Mouse (Mus musculus): ENCODE data around the gene Usp22.
"Not testable (repeated sequence)": the region's sequence is repeated elsewhere in the genome, so short reads cannot be mapped to it uniquely, and the experiment has no call there.

Usp22 gene

DNA sequence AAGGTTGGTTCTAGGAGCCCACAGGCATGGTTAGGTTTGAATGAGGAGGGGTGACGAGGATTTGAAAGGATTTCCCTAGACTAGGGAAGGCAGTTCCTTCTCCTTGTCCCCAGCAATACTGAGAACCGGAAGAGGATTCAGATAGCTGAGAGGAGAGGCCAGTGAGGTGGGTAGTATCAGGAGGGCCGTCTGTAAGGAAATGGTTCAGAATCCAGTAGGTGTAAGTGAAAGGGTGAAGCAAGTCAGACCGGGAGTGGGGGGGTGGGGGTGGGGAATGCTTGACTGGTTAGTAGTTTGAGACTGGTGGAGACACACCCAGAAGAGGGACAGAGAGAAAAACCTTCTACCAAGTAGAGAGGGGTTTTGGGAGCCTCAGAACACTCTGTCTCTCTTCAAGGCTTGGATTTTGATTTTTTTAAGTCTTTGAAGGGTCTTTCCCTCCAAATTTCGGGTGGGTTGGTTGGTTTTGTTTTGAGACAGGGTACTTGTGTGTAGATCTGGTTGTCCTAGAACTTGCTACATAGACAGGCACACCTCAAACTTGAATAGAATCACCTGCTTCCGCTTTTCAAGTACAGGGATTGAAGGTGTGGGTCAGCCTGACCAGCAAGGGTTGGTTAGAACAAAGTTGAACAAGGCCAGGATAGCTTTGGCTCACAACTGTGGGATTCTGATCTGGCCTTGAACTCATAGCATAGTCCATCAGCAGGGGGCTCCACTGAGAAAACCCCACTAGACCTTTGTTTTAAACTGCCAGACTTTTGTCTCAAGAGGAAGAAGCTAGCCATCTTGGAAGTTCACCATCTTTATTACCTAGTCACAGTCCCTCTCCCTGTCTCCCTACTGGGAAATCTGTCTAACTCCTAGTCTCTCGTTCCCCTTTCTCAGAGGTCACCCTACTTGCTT lies 31.0 kb downstream of the Usp22 start:
- DNase-seq (ENCODE audit: low spot score), result no peak

DNA sequence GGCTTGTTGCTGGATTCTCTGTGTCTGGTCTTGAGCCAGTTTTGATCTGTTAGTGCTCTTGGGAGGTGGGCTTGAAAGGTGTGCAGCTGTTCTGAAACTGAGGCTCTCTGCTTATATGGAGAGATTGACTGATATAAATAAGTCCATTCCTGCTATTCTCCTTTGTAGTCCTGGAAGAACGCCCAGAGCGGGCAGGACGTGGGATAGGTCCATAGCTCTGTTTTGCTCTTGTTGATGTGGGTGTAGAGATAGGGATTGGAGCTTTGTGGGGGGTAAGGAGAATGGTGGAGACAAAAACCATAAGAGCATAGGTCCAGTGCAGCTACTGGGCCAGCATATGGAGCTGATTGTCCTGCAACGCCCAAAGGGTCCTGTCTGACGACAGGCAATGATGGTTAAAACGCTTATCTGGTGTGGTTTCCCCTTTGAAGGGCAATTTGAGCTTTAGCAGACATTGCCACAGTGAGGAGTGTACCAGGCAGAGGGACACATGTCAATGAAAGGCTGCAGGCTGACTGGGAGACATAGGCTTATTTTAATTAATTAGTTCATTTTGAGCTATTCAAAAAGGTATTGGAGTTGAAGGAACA lies 31.8 kb downstream of the Usp22 start:
- DNase-seq (ENCODE audit: low spot score), result no peak

DNA sequence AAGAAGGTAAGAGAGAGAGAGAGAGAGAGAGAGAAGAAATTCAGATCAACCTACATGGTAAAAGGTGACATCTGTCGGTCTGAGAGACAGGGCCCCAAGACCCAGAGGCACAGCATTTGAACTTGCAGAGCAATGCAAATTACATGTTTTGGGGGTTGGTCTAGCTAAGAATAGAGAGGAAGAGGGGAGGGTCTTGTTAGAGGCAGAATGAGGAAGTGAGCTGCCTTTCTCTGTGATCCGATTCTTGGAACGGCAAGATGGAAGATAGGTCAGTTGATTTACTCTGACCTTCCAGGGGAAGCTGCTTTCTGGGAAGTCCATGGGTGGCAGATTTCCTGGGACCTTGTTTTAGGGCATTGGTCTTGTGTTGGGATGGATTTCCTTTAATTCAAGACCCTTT lies 32.6 kb downstream of the Usp22 start:
- no peak for DNase-seq (ENCODE audit: low spot score)

DNA sequence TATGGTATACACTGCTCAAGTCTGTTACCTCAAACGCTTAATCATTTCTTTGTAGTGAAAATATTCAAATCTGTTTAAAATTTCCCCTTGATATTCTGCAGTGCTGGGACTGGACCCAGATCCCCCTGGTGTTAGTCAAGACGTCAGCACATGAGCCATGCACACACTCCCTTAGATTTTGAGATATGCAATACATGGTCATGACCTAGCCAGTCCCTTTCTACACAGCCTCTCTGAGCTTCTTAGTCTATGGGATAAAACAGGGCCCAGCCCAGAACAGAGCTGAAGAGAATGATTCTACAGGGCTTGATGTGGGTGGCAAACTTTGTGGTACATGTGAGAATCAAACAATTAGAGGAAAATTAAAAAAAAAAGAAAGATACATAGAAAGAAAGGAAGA lies 33.2 kb downstream of the Usp22 start:
- no peak for DNase-seq (ENCODE audit: low spot score)

DNA sequence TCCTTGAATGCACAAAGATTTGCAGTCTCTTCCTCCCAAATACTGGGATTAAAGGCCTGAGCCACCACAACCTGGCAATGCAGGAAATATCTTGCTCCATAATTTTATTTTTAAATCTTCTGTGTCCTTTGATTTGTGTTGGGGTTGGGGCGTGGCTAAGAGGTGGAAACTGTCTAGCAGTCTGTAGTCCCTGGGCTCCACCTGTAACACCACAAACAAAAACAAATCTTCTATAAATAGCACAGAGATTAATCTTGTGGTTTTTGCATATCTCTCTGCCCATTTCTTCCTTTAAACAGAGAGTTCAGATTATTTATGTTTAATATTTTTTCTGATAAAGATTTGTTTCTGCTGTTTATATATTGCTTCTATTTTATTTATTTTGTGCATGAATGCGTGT lies 41.9 kb downstream of the Usp22 start:
- DNase-seq (ENCODE audit: low spot score), result no peak

DNA sequence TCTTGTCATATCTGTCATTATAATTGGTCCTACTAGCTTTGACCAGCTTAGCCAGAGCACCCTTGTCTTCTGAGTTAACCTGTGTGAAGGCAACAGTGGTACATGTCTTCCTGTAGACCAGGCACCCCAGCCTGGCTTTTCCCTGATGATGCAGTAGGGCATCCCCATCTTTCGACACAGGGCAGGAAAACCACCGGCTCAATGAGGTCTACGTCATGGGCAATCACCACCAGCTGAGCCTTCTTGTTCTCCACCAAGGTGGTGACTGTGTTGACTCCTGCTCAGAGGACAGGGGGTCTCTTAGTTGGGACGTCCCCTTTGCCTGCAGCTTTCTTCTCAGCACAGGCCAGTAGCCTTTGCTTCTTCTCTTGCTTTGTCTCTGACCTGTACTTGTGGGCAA lies 44.2 kb downstream of the Usp22 start:
- DNase-seq (ENCODE audit: low spot score), result not testable (repeated sequence)

DNA sequence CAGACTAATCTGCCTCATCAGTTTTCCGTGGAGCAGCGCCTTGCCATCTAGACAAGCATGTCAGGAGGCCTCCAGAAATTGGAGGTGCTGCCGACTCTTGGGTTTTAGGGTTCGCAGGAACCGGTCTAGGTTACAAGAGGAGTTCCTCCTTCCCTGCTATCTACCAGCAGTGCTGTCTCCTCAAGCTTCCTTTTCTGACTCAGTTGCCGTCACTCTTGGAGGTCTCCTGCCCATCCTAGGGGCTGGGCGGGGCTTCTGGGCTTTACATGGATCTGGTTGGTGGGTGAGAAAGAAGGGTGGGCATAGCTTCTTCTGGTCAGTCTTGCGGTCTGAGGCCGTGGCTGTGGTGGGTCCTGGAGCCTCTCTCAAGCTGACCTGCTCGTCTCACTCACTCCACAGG lies 45.5 kb downstream of the Usp22 start:
- DNase-seq (ENCODE audit: low spot score), result no peak

DNA sequence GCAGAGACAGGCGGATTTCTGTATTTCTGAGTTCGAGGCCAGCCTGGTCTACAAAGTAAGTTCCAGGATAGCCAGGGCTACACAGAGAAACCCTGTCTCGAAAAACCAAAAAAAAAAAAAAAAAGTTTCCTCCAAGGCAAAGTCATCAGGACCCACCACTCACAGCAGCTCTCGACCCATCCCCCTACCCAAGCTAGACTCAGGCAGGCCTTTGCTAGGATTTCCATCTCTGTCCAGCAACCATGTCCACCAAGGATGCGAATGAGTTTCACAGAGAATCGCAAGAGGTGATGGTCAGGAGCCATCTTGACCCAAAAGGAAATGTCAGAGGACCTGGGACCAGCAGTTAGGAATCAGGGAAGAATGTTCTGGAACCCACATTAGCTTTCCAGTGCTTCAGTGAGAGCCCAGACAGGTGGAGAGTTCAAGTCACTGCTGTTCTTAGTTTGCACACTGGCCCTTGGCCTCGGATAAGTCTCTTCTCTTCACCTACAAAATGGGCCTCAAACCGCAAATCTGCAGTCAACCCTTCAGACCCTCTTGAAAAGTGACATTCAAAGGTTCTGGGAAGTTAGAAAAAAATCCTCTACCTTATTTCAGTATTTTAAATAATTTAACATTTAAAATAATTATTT lies 47.3 kb downstream of the Usp22 start:
- DNase-seq (ENCODE audit: low spot score), result no peak

DNA sequence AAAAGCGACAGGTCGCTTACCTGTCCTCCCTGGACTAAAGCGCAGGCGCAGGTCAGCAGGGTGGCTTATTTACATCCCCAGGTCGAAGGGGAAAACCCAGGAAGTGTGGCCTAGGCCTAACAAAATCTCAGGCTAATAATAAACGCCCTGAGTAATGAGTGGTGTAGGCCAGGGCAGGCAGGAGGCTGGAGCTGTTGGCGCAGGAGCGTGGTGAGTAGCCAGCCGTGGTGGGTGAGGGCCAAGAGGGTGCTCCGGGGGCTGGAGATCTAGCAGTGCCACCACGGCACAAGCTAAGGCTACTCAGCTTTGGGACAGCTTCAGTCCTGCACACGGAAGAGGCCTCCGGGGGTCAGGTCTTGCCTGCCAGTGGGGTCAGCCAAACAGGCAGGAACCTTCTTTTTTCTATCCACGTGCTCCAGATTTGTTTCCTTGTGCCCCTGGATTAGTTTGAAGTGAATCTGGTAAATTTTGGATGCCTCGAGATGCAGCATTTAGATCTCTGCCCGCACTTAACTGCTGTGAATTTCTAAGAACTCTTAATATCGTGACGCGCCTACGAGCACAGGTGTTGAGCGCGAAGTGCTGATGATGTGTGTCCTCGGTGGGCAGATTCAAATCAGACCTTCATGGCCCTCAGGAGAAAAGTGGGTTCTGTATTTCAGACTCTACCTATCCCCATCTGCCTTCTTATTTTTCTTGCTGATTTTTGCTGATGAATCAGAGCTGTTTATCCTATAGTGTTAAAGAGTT lies 48.1 kb downstream of the Usp22 start, which contains the start of gene Tnfrsf13b:
Tnfrsf13b (plus strand) TSS at position 150 of the 750 bp plus-strand sequence.
- no peak for DNase-seq (ENCODE audit: low spot score)

DNA sequence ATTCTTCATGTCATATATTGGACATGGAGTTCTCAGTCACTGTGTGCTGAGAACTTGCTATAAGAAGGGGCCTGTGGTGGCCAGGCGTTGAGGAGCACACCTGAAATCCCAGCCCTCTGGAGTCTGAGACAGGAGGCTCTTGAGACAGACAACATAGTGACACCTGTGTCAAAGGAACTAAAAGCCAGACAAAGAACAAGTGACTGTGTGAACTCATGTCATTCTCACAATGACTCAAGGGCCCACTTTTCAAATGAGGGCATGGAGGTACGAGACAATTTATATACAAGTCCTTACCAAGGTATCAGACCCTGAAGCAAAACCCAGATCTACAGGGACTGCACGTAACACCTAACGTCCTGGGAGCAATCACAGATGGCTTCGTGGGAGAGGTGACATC lies 48.9 kb downstream of the Usp22 start:
- DNase-seq (ENCODE audit: low spot score), result no peak

DNA sequence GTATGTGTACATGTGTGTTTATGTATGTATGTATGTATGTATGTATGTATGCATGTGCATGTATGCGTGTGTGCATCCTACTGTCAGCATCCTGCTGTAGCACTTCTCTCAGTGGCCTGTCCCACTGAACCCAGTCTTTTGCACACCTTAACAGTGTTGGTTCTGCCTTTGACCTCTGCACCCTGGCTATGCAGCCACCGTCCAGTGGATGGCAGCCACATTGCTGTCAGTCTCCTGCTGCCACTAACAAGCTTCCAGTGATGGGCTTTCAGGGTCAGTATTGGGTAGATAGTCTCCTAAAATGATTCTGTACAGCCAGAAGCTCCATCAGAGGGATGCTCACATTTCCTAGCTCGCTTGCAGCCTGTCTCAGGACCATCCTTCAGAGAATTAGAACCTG lies 51.0 kb downstream of the Usp22 start:
- no peak for DNase-seq (ENCODE audit: low spot score)

DNA sequence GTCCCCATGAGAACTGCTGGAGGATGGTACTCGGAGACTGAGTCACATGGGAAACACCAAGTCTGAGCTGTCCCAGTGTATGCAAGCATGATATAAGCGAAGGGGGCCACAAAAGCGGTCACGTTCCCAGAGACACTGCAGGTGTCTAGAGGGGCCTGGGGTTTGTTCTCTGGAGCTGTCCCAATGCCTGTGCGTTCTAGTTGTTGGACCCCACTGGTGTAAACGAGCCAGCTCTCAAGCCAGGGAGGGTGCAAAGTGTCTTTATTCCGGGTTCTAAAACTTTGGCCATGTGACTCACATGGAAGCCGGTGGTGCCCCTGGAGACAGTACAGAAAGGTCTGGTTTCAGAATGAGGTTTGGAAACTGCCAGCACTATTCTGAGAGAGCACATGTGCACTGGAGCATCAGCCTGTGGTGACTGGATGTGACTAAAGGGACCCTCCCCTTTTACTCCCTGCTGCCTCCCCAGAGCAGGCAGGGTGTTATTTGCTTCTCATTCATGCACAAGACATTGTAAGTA lies 52.0 kb downstream of the Usp22 start:
- DNase-seq (ENCODE audit: low spot score), result no peak

DNA sequence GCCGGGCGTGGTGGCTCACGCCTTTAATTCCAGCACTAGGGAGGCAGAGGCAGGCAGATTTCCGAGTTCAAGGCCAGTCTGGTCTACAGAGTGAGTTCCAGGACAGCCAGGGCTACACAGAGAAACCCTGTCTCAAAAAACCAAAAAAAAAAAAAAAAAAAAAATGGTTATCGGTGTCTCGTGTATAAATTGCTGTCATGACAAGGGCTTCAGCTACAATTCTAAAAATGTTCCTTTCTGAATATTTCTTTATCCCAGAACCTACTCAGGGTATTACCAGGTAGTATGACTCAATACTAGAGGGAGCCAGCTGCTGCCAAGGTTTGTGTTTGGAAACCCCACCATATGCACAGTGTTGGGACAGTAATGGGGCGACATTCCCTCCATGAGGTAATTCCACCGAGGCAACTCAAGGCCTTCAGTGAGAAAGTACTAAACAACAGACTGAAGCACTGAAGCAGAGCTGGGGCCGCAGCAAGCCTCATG lies 52.5 kb downstream of the Usp22 start:
- no peak for DNase-seq (ENCODE audit: low spot score)

DNA sequence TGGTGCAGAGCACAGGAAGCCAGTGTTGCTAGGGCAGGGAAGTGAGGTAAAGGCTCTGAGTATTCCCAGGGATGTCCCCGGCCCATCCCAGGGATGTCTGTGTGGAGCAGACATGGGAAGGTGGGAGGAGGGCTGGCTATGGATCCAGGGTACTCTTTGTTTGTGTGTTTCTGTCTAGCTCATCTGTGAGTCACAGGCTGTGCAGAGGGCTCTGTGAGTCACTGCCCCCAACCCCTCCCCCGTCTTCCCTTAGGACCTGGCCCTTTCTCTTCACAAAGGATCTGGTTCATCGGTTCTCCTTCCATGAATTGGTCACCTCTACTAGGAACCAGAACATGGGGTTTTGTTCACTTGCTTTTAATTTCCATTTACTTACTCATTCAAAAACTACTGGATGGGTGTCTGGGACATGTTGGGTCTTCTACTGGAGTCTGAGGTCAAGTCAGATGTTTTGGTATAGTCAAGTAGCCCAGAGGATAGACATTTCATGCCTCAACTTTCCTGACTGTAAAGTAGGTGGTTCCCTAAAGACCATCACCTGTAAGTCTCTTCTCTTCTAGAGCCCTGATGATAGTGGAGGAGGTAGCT lies 54.8 kb downstream of the Usp22 start:
- no peak for DNase-seq (ENCODE audit: low spot score)

DNA sequence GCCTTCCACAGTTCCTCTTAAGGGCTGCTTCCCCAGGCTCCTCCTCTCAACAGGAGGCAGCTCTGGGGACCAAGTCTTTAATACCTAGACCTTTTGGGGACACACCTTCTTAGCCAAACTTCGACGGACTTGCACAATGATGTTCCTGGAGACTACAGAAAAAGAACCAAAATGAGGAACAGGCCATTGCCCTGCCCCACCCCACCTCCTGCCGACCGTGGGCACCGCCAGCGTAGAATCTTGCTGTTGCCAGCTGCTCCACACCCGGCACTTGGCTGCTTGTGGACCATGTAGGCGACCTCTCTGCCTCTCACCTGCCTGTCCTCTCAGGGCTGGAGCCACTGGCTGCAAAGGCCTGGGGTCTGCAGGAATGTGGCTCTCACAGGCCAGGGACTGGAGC lies 58.6 kb downstream of the Usp22 start:
- no peak for DNase-seq (ENCODE audit: low spot score)

DNA sequence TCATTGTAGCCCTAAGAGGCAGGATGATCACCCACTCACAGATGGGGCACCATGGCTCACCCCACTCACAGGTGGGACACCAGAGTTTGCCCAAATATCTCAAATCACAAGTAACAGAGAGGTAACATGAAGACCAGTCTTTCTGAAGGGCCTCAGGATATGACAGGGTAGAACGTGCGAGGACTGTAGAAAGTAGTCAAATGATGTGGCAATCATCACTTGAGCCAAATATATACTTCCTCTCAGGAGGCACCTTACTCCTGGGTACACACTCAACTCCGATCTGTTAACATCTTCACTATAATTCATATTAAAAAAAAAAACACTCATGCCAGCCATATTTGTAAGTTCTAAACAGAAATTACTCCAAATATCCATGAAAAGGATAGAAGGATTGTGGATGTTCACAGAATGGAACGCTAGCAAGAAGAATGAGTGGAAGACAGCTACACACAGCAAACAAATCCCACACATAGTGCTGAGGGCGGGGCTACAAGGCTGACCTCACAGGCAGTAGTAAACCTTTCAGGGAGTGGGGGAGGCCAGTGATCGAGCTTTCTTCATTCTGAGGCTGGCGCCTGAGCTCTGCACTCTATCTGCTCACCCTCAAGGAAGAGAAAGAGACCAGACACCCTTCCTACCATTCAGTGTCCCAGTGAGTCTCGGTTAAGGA lies 62.4 kb downstream of the Usp22 start:
- DNase-seq (ENCODE audit: low spot score), result no peak

DNA sequence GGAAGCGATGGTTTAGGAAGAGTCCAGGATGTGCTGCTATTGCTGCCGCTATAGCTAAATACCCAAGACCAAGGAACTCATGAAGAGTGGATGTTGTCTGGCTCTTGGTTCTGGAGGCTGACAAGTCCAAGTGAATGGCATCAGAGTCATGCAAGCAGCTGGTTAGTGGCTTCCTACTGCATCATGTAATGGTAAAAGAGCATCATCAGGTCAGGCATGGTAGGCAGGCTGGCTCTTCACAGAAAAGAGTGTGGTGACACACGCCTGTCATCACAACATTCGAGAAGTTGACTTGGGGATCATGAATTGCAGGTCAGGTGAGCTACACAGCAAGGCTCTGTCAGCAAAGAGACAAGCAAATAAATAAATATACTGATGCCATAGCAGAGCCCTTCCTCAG lies 63.4 kb downstream of the Usp22 start:
- no peak for DNase-seq (ENCODE audit: low spot score)

DNA sequence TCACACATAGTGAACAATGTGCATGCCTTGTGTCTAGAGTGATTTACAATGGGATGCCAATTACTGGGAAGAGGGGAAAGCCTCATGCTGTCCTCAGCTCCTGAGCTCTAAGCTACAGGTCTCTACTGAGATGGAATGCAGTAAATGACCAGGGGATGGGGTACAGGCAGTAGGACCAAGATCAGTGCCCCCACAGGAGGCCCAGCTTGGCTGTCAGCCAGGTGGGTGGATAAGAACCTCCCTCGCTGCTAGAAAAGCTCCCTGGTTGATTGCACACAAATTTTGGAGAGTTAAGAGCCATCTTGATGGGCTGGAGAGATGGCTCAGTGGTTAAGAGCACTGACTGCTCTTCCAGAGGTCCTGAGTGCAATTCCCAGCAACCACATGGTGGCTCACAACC lies 63.9 kb downstream of the Usp22 start:
- DNase-seq (ENCODE audit: low spot score), result no peak

DNA sequence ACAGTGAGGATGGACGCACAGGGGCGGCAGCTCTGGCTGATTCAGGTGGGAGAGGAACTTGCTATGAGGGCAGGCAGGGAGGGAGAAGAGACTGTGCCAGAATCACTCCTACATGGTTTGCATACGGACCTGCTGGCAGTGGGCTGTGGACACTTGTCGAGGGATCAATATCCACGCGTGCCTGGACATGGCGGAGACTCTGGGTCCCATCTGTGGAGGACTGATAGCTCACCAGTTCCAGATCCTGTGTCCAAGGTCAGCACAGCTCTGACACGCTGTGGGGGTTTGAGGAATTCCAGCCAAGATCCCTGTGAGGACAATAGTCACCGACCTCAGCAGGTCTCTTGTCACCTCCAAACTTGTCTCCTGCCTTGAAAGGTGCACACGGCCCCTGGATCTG lies 64.7 kb downstream of the Usp22 start:
- DNase-seq (ENCODE audit: low spot score), result no peak

DNA sequence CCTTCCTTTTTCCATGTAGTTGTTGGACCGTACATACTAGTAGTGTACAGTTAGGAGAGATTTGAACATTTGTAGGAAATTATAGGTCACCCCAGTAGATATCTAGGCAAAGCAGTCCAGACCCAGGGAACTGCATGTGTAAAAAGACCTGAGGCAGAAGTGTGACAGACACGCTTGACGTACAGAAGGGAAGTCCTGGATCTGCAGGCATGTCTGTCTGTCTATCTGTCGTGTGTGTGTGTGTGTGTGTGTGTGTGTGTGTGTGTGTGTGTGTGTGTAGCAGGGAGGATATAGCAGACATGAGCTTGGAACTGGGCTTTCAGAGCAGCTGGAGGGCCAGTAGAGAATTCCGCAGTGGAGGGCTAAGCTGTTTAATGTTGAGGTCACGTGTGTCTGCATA lies 65.1 kb downstream of the Usp22 start:
- DNase-seq (ENCODE audit: low spot score), result no peak

DNA sequence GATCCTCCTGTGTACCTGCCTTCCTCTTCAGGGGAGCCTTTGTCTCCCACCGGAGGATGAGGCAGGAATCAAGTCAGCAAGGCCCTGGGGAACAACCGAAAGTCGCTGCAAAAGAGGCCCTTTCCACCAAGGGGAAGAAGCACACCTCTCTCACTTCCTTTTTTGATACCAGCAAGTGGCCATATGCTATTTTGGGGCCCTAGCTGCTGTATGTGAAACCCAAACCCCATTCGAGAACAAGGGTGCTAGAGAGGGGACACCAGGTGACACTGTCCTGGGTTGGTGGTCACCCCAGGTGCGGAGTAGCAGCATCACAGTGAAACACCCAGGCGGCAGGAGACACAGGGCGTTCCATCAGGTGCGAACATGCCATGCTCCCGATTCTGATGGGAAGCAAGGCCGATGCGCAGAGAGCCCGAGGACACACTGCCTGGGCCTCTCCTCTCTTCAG lies 65.9 kb downstream of the Usp22 start:
- no peak for DNase-seq (ENCODE audit: low spot score)

Measured in yolk sac, embryonic 10.5 days (tissue).